Mouse (Mus musculus) brown adipose tissue, adult 24 weeks (tissue): ENCODE results near the gene Ivd. TPM values are rescaled to one million over a fixed set of nuclear protein-coding genes. Genes with fewer than 3 reads are reported as not detected.
A peak's percentile ranks its signal among the peaks of the same experiment; 100 is the strongest.

Source experiments
- H3K27ac ChIP-seq: fragments of 200-500 bp; replicated peaks from 2 replicates; pipeline ENCODE4 v1.5.1; 2012; ENCODE audit warnings: low read depth, mild to moderate bottlenecking, low read length
- H3K4me1 ChIP-seq: fragments of 200-500 bp; 2 replicates; pipeline ENCODE4 v1.6.1; 2012; ENCODE audit warnings: low read length, mixed read lengths; ENCODE audit not compliant: control insufficient read depth, insufficient read depth, insufficient read length
- H3K4me3 ChIP-seq: fragments of 200-500 bp; 2 replicates; pipeline ENCODE4 v1.5.1; 2012; ENCODE audit warnings: low read depth, mild to moderate bottlenecking, low read length, moderate library complexity; ENCODE audit not compliant: insufficient read depth
- polyA plus RNA-seq: library from polyadenylated mRNA; stranded (reverse); fragments of >200 nt; gene quantifications from 2 replicates; pipeline ENCODE4 v1.2.4, GENCODE M21; 2012; ENCODE audit not compliant: missing spikeins, insufficient read depth, insufficient read length

The Ivd gene
- polyA plus RNA-seq, 1 experiment, result 134 TPM

GRCm38 (mm10) chr2:118870601-118871000, 8.8 kb downstream of the Ivd start:
- no peak overlapping the region for H3K27ac ChIP-seq
- no peak overlapping the region for H3K4me3 ChIP-seq
- H3K4me1 ChIP-seq, result no peaks in the 10 kb centered on the region

GRCm38 (mm10) chr2:118871032-118871431, 9.3 kb downstream of the Ivd start:
- Histone ChIP-seq H3K27ac (no peak overlapping the region), H3K4me1 (no peaks in the 10 kb centered on the region), H3K4me3 (no peak overlapping the region)

DNA sequence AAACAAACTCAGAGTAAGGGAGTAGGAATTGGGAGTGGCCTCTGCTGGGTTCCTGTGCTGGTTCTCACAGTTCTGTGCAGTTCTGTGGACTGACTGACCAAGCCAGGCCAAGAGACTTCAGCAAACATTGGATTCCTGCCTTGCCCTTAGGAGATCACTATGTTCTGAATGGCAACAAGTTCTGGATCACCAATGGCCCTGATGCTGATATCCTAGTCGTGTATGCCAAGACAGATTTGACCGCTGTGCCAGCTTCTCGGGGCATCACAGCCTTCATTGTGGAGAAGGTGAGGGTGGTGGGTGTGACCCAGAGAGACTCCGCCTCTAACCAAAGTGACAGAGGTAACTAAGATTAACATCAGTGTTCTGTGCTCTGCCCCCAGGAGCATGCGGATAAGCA, 11.3 kb downstream of the Ivd start:
- Histone ChIP-seq H3K27ac (no peak overlapping the region), H3K4me1 (no peaks in the 10 kb centered on the region), H3K4me3 (no peak overlapping the region)

DNA sequence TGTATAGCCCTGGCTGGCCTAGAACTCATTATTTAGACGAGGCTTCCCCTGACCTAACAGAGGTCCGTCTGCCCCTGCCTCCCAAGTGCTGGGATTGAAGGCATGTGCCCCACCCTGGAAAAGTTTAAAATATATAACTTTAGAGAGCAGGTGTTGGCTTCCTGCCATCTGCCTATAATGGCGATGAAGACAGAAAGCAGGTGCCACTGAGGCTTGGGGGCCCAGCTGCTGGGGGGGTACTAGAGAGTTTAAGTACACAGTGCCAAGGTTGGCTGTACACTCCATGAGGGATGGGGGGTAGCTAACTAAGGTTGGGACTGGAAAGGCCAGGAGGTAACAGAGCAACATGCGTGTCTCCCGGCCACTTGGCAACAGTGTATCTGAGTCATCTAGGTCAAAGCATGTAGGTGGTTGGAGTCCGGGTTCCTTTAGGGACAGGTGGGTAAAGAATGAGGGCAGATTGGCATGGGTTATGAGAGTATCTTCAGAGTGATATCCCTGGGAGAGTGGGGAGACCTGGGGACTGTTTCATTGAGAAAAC, 12.2 kb downstream of the Ivd start:
- H3K27ac ChIP-seq, result no peak overlapping the region
- H3K4me3 ChIP-seq, result no peak overlapping the region
- H3K4me1 ChIP-seq, result no peaks in the 10 kb centered on the region

DNA sequence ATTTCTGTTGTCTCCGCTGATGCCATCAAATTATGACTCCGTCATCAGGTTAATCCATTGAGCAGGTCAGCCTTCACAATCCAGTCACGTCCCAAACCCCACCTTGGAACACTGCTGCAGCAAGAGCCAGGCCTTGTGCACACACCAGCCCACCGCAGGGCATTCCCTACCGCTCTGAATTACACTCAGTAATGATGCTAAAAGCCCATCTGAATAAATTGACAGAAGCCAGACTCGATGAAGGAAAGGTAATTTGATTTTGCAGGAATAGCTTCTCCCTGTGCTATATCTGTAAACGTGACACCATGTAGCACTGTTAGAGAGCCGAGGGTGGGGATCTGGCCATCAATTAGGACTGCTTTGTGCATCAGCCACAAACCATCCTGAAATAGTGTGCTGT, 13.6 kb downstream of the Ivd start:
- Histone ChIP-seq H3K4me3 (no peak overlapping the region), H3K27ac (no peak overlapping the region), H3K4me1 (no peaks in the 10 kb centered on the region)

DNA sequence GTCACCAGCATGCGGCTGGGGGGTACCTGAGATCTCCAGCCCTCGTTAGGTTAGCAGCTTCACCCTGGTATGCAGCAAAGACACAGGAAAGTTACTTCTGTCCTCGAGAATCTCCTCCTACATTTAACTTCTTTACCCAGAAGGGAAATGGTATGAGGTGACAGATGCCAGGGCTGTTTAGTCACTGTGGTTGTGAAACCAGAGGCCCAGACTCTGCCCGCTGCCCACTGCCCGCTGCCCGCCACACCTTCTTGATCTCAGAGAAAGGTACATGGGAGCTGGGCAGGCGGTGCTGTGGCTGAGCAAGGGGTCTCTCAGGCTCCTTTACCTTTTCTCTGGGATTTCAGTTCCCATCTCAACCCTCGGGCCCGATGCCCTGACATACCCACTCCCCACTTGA, 14.7 kb downstream of the Ivd start:
- Histone ChIP-seq H3K4me1 (no peaks in the 10 kb centered on the region), H3K27ac (no peak overlapping the region)

GRCm38 (mm10) chr2:118881019-118881418, 19.3 kb downstream of the Ivd start:
- Histone ChIP-seq H3K4me1 (no peaks in the 10 kb centered on the region), H3K4me3 (no peak overlapping the region), H3K27ac (0 out of 2 replicates have a peak overlapping the region, but pooled peaks have one; percentile 32)

More for the DNA sequence above, 14.7 kb downstream of the Ivd start:
- H3K4me3 ChIP-seq, result no peak overlapping the region

DNA sequence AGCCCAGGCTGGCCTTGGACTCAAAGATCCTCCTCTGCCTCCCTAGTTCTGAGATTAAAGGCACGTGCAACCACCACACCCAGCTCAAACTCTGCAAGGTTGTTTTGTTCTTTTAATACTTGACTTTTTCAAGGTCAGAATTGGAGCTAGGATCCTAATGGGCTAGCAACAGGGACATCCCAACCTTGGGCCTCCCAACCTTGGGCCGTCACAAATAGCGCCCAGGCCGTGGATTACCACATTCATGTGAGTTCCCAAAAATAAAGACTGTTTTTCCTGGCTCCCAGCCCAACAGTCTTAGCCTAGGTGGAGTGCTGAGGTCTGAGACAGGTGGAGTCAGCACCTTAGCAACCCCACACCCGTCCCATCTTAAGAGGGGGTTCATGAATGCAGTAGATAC, 20.2 kb downstream of the Ivd start:
- no peaks in the 10 kb centered on the region for H3K4me1 ChIP-seq
- H3K27ac ChIP-seq, result no peak overlapping the region
- H3K4me3 ChIP-seq, result no peak overlapping the region

- peaks cover under 1% of the 10 kb centered on the region; the same call in 1 of the 2 replicates for H3K4me1 ChIP-seq
- H3K4me3 ChIP-seq, result peak overlapping the region; percentile 41
- H3K27ac ChIP-seq, result no peak overlapping the region; the same call in 1 of the 2 replicates
Observed at GRCm38 (mm10) chr2:118882840-118883679, 21.3 kb downstream of the Ivd start.

GRCm38 (mm10) chr2:118887440-118887839, 25.7 kb downstream of the Ivd start:
- peaks cover 3% of the 10 kb centered on the region; the same call in 1 of the 2 replicates for H3K4me1 ChIP-seq
- H3K4me3 ChIP-seq, result no peak overlapping the region
- H3K27ac ChIP-seq, result no peak overlapping the region

GRCm38 (mm10) chr2:118887845-118888548, 26.2 kb downstream of the Ivd start:
- Histone ChIP-seq H3K4me1 (peaks cover 3% of the 10 kb centered on the region; the same call in 1 of the 2 replicates), H3K4me3 (no peak overlapping the region), H3K27ac (no peak overlapping the region)

GRCm38 (mm10) chr2:118891173-118891572, 29.4 kb downstream of the Ivd start:
- peaks cover 3% of the 10 kb centered on the region; the same call in 1 of the 2 replicates for H3K4me1 ChIP-seq
- no peak overlapping the region for H3K27ac ChIP-seq
- H3K4me3 ChIP-seq, result no peak overlapping the region

GRCm38 (mm10) chr2:118895990-118896913, 34.5 kb downstream of the Ivd start:
- Histone ChIP-seq H3K4me1 (no peaks in the 10 kb centered on the region; the same call in 1 of the 2 replicates), H3K27ac (no peak overlapping the region), H3K4me3 (peak overlapping the region; percentile 68)

DNA sequence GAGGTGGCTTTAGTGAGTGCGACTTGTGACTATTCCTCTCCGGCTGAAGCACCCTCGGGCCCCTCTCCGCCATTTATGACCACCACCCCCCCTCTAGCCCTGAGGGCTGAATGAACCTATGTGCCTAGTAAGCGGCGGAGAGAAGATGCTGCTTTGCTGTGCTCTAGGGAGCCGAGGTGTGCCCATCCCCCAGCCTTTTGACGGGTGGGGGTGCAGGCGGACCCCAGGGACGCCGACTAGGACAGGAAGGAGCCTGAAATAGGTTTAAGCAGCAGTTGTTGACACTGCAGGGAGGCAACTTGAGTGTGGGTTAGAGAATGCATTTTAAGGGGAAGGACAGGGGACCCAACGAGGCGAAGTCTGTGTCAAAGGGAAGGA, 35.1 kb downstream of the Ivd start:
- no peaks in the 10 kb centered on the region; the same call in 1 of the 2 replicates for H3K4me1 ChIP-seq
- no peak overlapping the region for H3K27ac ChIP-seq
- H3K4me3 ChIP-seq, result peak overlapping the region; percentile 68
